Mouse (Mus musculus) limb, embryonic 13.5 days (tissue): Measurements from ENCODE around the gene Spata33. TPM values are rescaled to one million over a fixed set of nuclear protein-coding genes. Genes with fewer than 3 reads are reported as not detected.
"Not testable (repeated sequence)": the region's sequence is repeated elsewhere in the genome, so short reads cannot be mapped to it uniquely, and the experiment has no call there.

Experiments
- ATAC-seq: fragments of 200-750 bp; cut with Nextera tagmentation; 2 replicates; pipeline ENCODE4 v1.8.0; 2017; ENCODE audit warnings: low read depth, moderate number of reproducible peaks, moderate TSS enrichment; ENCODE audit not compliant: low FRiP score
- H3K27ac ChIP-seq: fragments of 300-500 bp; sonication (generic); 2 replicates; pipeline ENCODE4 v1.5.1; 2015; ENCODE audit warnings: inconsistent platforms, mild to moderate bottlenecking, moderate library complexity
- H3K27me3 ChIP-seq: fragments of 300-500 bp; sonication (generic); 2 replicates; pipeline ENCODE4 v1.6.1; 2015; ENCODE audit warnings: mild to moderate bottlenecking, inconsistent platforms
- H3K36me3 ChIP-seq: fragments of 300-500 bp; sonication (generic); 2 replicates; pipeline ENCODE4 v1.6.1; 2015; ENCODE audit warnings: inconsistent platforms, mild to moderate bottlenecking, moderate library complexity
- H3K4me1 ChIP-seq: fragments of 300-500 bp; sonication (generic); 2 replicates; pipeline ENCODE4 v1.6.1; 2015; ENCODE audit warnings: inconsistent platforms
- H3K4me2 ChIP-seq: fragments of 300-500 bp; sonication (generic); replicated peaks from 2 replicates; pipeline ENCODE4 v1.6.1; 2015; ENCODE audit warnings: inconsistent platforms, mild to moderate bottlenecking, moderate library complexity
- H3K4me3 ChIP-seq: fragments of 300-500 bp; sonication (generic); 2 replicates; pipeline ENCODE4 v1.5.1; 2015; ENCODE audit warnings: moderate library complexity, mild to moderate bottlenecking, inconsistent platforms
- H3K9ac ChIP-seq: fragments of 300-500 bp; sonication (generic); 2 replicates; pipeline ENCODE4 v1.6.1; 2015; ENCODE audit warnings: mild to moderate bottlenecking, inconsistent platforms
- H3K9me3 ChIP-seq: fragments of 300-500 bp; sonication (generic); 2 replicates; pipeline ENCODE4 v1.6.1; 2016; ENCODE audit warnings: inconsistent platforms
- WGBS: fragments of 180-500 bp; shearing (Covaris S2); methylation state at CpG from one replicate; pipeline ENCODE4 v1.1.7; 2015; 5-methylcytosine and 5-hydroxymethylcytosine counted together
- polyA plus RNA-seq: library from polyadenylated mRNA; unstranded; fragments of >200 nt; fragmentation: Nextera tagmentation; extraction: Ambion mirVana; gene quantifications from 2 replicates; pipeline ENCODE4 v1.2.1, GENCODE M21; 2015

Spata33 gene
- polyA plus RNA-seq, 1 experiment from 2014 or later = 4.9 TPM

- Histone ChIP-seq H3K4me3 (peak overlapping the region; percentile 97), H3K9ac (peak overlapping the region; percentile 95), H3K9me3 (no peaks in the 10 kb centered on the region), H3K36me3 (peaks cover 65% of the 10 kb centered on the region), H3K4me2 (peak overlapping the region; percentile 76), H3K4me1 (peaks cover 25% of the 10 kb centered on the region), H3K27me3 (no peaks in the 10 kb centered on the region), H3K27ac (peak overlapping the region; percentile 77)
- WGBS = under 1% methylated on average over 31 of the region's 40 CpGs
- ATAC-seq = no peak; the same call in none of the 2 replicates
Observed at GRCm38 (mm10) chr8:123253451-123254098, 40.9 kb downstream of the Spata33 start.

GRCm38 (mm10) chr8:123254099-123254885 lies 41.7 kb downstream of the Spata33 start, which contains the start of the genes Zfp276 and Vps9d1:
TSS of gene Zfp276 (plus strand) at chr8:123254195.
TSS of gene Vps9d1 (minus strand) at chr8:123254348.
- H3K4me1 ChIP-seq = peaks cover 25% of the 10 kb centered on the region
- H3K36me3 ChIP-seq = peaks cover 65% of the 10 kb centered on the region
- peak within 1 kb of the TSS; percentile 95 for H3K9ac ChIP-seq
- peak; percentile 93 for ATAC-seq
- H3K27ac ChIP-seq = peak within 1 kb of the TSS; percentile 77
- H3K27me3 ChIP-seq = no peaks in the 10 kb centered on the region
- H3K4me3 ChIP-seq = peak within 1 kb of the TSS; percentile 97
- WGBS = under 1% methylated on average over 79 of the region's 99 CpGs
- peak within 1 kb of the TSS; percentile 76 for H3K4me2 ChIP-seq
- H3K9me3 ChIP-seq = no peaks in the 10 kb centered on the region

- ATAC-seq = no peak
- peak overlapping the region; percentile 97 for H3K4me3 ChIP-seq
- H3K27ac ChIP-seq = no peak overlapping the region
- H3K4me2 ChIP-seq = peak overlapping the region; percentile 76
- peak overlapping the region; percentile 95 for H3K9ac ChIP-seq
- peaks cover 66% of the 10 kb centered on the region for H3K36me3 ChIP-seq
- no peaks in the 10 kb centered on the region for H3K27me3 ChIP-seq
- peaks cover 25% of the 10 kb centered on the region for H3K4me1 ChIP-seq
- no peaks in the 10 kb centered on the region for H3K9me3 ChIP-seq
- 61% methylated on average over 6 of the region's 6 CpGs for WGBS
Observed at GRCm38 (mm10) chr8:123255170-123255569, 42.5 kb downstream of the Spata33 start.

GRCm38 (mm10) chr8:123257114-123257513 lies 44.5 kb downstream of the Spata33 start:
- no peaks in the 10 kb centered on the region for H3K9me3 ChIP-seq
- no peak for ATAC-seq
- H3K27me3 ChIP-seq = no peaks in the 10 kb centered on the region
- H3K36me3 ChIP-seq = peaks cover 63% of the 10 kb centered on the region
- WGBS = 90% methylated on average over 3 of the region's 3 CpGs
- no peak overlapping the region for H3K9ac ChIP-seq
- H3K4me1 ChIP-seq = peaks cover 25% of the 10 kb centered on the region
- no peak overlapping the region for H3K4me2 ChIP-seq
- no peak overlapping the region for H3K4me3 ChIP-seq
- no peak overlapping the region for H3K27ac ChIP-seq

DNA sequence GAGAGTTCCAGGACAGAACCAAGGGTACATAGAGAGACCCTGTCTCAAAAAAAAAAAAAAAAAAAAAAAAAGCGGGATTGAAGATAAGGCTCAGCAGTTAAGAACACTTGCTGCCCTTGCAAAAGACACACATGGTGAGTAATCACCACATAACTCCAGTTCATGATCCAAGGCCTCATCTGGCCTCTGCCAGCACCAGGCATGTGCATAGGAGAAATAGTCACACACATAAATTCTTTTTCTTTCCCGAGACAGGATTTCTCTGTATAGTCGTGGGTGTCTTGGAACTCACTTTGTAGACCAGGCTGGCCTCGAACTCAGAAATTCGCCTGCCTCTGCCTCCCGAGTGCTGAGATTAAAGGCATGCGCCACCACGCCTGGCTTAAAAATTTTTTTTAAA lies 45.0 kb downstream of the Spata33 start:
- not testable (repeated sequence) for H3K9me3 ChIP-seq, H3K27me3 ChIP-seq, H3K4me2 ChIP-seq, H3K4me3 ChIP-seq, ATAC-seq, H3K27ac ChIP-seq, H3K9ac ChIP-seq
- peaks cover 64% of the 10 kb centered on the region for H3K36me3 ChIP-seq
- WGBS = 91% methylated on average over 8 of the region's 8 CpGs
- H3K4me1 ChIP-seq = peaks cover 23% of the 10 kb centered on the region

- 75% methylated on average over 14 of the region's 14 CpGs for WGBS
- no peak; the same call in 1 of the 2 replicates for ATAC-seq
- Histone ChIP-seq H3K27me3 (no peaks in the 10 kb centered on the region), H3K36me3 (peaks cover 88% of the 10 kb centered on the region), H3K9ac (no peak overlapping the region), H3K9me3 (no peaks in the 10 kb centered on the region), H3K4me3 (no peak overlapping the region), H3K27ac (no peak overlapping the region), H3K4me1 (no peaks in the 10 kb centered on the region), H3K4me2 (no peak overlapping the region)
Observed at GRCm38 (mm10) chr8:123267926-123268656, 55.5 kb downstream of the Spata33 start.

DNA sequence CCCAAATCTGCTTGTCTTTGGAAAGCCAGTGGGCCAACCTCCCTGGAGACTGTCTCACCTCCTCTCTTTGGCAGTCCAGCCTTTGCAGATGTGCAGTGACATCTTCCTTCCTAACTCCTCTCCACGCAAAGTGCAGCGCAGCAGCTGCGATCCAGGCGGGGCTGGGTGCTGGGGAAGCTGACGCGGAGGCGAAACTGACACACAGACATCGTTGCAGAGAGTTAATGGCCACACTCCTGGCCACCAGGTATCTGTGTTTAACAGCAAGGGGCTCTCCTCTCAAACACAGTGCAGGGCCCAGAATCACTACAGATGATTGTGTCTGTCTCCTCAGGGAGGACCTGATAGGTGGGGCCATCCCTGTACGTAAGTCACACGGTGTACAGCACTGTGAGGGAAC lies 58.5 kb downstream of the Spata33 start:
- H3K9ac ChIP-seq = no peak overlapping the region
- no peaks in the 10 kb centered on the region for H3K4me1 ChIP-seq
- H3K27me3 ChIP-seq = no peaks in the 10 kb centered on the region
- H3K36me3 ChIP-seq = peaks cover 71% of the 10 kb centered on the region
- H3K27ac ChIP-seq = no peak overlapping the region
- WGBS = 94% methylated on average over 10 of the region's 10 CpGs
- H3K4me3 ChIP-seq = no peak overlapping the region
- H3K9me3 ChIP-seq = no peaks in the 10 kb centered on the region
- no peak for ATAC-seq
- H3K4me2 ChIP-seq = no peak overlapping the region

Other genes with a start within 250 kb of the Spata33 start
- gene Ankrd11, start 170.6 kb upstream of the Spata33 start, polyA plus RNA-seq = 40.9 and 48.7 TPM in 2 replicates
- gene Spg7, start 149.9 kb upstream of the Spata33 start, polyA plus RNA-seq = 40.8 and 41.5 TPM in 2 replicates
- 1,375 and 1,469 TPM in 2 replicates for gene Rpl13, start 110.5 kb upstream of the Spata33 start, polyA plus RNA-seq
- 0.64 and 0.72 TPM in 2 replicates for gene Cpne7, start 95.5 kb upstream of the Spata33 start, polyA plus RNA-seq
- gene Sult5a1, start 54.5 kb upstream of the Spata33 start, polyA plus RNA-seq = 26.1 and 30.6 TPM in 2 replicates
- 2.4 and 2.5 TPM in 2 replicates for gene Dpep1, start 26.6 kb upstream of the Spata33 start, polyA plus RNA-seq
- 151 and 155 TPM in 2 replicates for gene Chmp1a, start 69 bp upstream of the Spata33 start, polyA plus RNA-seq
- 37.9 and 39.9 TPM in 2 replicates for gene Cdk10, start 12.0 kb downstream of the Spata33 start, polyA plus RNA-seq
- 3.1 and 3.7 TPM in 2 replicates for gene Spata2l, start 23.4 kb downstream of the Spata33 start, polyA plus RNA-seq
- gene Zfp276, start 41.4 kb downstream of the Spata33 start, polyA plus RNA-seq = 28.4 and 29.1 TPM in 2 replicates
- 32.3 and 32.7 TPM in 2 replicates for gene Vps9d1, start 41.5 kb downstream of the Spata33 start, polyA plus RNA-seq
- gene Fanca, start 105.7 kb downstream of the Spata33 start, polyA plus RNA-seq = 26.4 and 27.2 TPM in 2 replicates
- gene Spire2, start 119.9 kb downstream of the Spata33 start, polyA plus RNA-seq = 0.80 and 1.1 TPM in 2 replicates
- gene Tcf25, start 160.9 kb downstream of the Spata33 start, polyA plus RNA-seq = 155 and 156 TPM in 2 replicates
- gene Mc1r, start 194.3 kb downstream of the Spata33 start, polyA plus RNA-seq = 0.05 TPM in 1 of 2 replicates, not detected in the other
- 6.9 and 9.4 TPM in 2 replicates for gene Tubb3, start 198.6 kb downstream of the Spata33 start, polyA plus RNA-seq
- 38.3 and 41.7 TPM in 2 replicates for gene Def8, start 210.7 kb downstream of the Spata33 start, polyA plus RNA-seq